Mouse (Mus musculus): Measurements from ENCODE around the gene Zbtb5.

DNA sequence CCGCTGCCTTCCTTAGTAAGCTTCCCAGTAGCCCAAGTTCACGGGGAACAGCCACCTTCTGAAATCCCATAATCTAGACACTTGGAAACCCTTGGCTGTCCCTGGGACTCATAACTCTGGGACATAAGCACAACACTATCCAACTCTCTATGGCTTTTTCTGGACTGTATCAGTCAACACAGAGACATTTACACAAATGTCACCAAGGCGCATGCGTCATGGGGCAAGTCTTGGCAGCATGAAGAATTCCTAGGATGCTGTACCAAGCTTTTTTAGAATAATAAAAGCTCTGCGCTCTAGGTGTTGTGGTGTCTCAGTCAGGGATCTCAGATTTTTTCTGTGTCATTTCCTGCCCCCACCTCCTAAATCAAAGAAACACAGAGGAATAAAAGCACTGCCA is 34.5 kb upstream of the Zbtb5 start:
- no peak for TF ChIP-seq POLR2A (IDR thresholded peaks at IDR 0.05; ENCODE audit: low read depth, low read length)
- TF ChIP-seq CTCF (IDR thresholded peaks at IDR 0.05; ENCODE audit: borderline replicate concordance, insufficient read depth, low read length) = no peak
